Mouse (Mus musculus): ENCODE measurements at regions not wholly inside any gene's neighbourhood (a gene's known extent, or its start where the extent isn't known, plus 50 kb on each side); places are given as distances from the start of the nearest gene placed in this dataset.

DNA sequence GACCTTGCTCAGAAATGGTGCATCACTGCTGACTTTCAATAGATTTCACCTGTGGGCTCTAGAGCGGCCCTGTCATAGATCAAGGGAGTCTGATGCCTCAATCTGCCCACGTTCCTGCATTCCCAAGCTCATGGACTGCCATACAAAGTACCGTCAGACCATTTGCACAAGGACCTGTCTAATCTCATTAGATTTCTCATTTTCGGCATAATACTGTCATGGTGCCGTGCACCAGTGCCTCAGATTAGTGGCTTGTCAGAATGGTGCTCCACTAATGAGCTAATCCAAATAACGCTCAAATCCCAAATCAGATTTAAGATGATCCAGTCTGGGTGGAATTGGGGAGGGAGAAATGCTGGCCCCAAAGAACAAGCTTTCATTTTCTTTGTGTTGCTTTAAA, 321.1 kb downstream of the Icos start:
- ATAC-seq (ENCODE audit: insufficient number of reproducible peaks, insufficient read depth, low FRiP score, low read depth) = no peak
- 82% methylated on average over 6 of the region's 6 CpGs for WGBS
- H3K9ac ChIP-seq (replicated peaks; ENCODE audit: low read depth, low read length) = no peak overlapping the region

DNA sequence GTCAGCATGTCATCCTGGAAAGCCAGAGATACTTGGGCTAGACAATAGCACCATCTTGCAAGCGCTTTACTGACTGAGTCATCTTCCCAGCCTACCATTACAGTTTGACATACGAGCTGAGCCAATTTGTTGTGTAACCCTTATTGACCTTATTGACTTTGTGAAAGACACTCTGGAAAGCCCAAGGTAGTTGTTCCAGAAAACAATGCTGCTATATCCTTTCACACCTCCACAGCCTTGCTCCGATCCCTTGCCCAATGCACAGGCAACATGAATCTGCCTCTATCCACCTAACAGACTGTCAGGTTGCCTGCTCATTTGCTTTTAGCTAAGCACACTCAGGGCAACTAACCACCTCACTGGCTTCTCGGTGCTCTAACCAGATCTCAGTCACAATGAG, 322.8 kb downstream of the Icos start:
- H3K27ac ChIP-seq (ENCODE audit: low read length) = no peak overlapping the region
- H3K4me3 ChIP-seq (ENCODE audit: low read depth, low read length) = no peak overlapping the region
- H3K27me3 ChIP-seq (ENCODE audit: control insufficient read depth, insufficient read depth, low read length) = no peaks in the 10 kb centered on the region
- H3K36me3 ChIP-seq (ENCODE audit: control insufficient read depth, insufficient read depth, low read length) = no peaks in the 10 kb centered on the region
- H3K4me2 ChIP-seq (replicated peaks; ENCODE audit: low read depth, low read length) = no peak overlapping the region
- peaks cover 10% of the 10 kb centered on the region; the same call in 1 of the 2 replicates for H3K4me1 ChIP-seq (ENCODE audit: control insufficient read depth, insufficient read depth, low read length)
- no peak overlapping the region for H3K9ac ChIP-seq (replicated peaks; ENCODE audit: low read depth, low read length)
- WGBS = 52% methylated on average over 4 of the region's 4 CpGs
- ATAC-seq (ENCODE audit: insufficient number of reproducible peaks, insufficient read depth, low FRiP score, low read depth) = no peak
- H3K9me3 ChIP-seq (ENCODE audit: control insufficient read depth, low read depth, low read length) = no peaks in the 10 kb centered on the region

More for the DNA sequence above, 321.1 kb downstream of the Icos start:
- Histone ChIP-seq H3K36me3 (ENCODE audit: control insufficient read depth, insufficient read depth, low read length) (no peaks in the 10 kb centered on the region), H3K4me1 (ENCODE audit: control insufficient read depth, insufficient read depth, low read length) (peaks cover 10% of the 10 kb centered on the region; the same call in 1 of the 2 replicates), H3K4me3 (ENCODE audit: low read depth, low read length) (no peak overlapping the region), H3K4me2 (replicated peaks; ENCODE audit: low read depth, low read length) (no peak overlapping the region), H3K27ac (ENCODE audit: low read length) (no peak overlapping the region), H3K27me3 (ENCODE audit: control insufficient read depth, insufficient read depth, low read length) (no peaks in the 10 kb centered on the region), H3K9me3 (ENCODE audit: control insufficient read depth, low read depth, low read length) (no peaks in the 10 kb centered on the region)

DNA sequence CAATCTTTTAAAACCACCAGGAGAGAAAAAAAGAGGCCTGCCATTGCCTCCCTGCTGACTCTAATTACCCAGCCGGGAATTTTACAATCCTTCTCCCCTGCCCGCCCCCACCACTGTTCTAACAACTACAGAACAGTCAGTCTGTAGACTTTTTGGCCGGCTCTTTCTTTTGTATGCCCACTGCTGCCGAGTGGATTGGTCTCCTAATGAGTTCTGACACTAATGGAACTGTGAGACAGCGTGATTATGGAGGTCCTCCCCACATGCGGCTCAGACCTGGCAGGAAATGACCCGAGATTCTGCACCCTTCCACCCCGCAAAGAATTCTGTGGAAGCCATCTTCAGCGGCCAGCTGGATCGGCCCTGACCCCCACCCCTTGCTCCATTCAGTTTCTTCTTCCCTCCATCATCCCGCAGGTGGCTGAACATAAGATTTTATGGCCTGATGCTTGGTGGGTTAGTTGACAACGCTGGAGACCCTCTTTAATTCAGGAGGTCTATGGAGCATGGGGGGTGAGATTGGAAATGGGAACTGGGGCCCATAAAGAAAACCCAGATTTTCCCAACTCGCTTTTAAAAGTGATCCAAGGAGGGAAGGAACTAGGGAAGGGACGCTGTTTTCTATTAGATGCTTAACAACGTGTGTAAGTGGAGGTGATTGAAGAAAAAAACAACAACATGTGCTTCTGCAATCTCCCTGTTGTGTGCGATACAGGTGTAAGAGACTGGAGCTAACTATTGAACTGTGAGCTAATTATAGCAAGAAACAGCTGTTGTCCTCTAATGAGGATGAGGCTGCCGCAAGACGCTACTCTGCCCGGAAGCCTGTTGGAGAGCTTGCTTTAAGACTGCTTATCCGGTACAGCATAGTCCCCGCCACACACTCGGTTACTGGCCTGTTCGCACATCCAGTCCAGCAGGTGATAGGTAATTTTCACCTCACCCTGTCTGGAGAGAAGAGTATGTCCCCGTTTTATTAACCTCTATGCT, 323.6 kb downstream of the Icos start:
- 66% methylated on average over 24 of the region's 24 CpGs for WGBS
- Histone ChIP-seq H3K4me2 (replicated peaks; ENCODE audit: low read depth, low read length) (no peak overlapping the region), H3K27me3 (ENCODE audit: control insufficient read depth, insufficient read depth, low read length) (no peaks in the 10 kb centered on the region), H3K4me1 (ENCODE audit: control insufficient read depth, insufficient read depth, low read length) (peaks cover 10% of the 10 kb centered on the region; the same call in 1 of the 2 replicates), H3K9me3 (ENCODE audit: control insufficient read depth, low read depth, low read length) (no peaks in the 10 kb centered on the region), H3K4me3 (ENCODE audit: low read depth, low read length) (no peak overlapping the region), H3K9ac (replicated peaks; ENCODE audit: low read depth, low read length) (no peak overlapping the region), H3K27ac (ENCODE audit: low read length) (no peak overlapping the region), H3K36me3 (ENCODE audit: control insufficient read depth, insufficient read depth, low read length) (no peaks in the 10 kb centered on the region)
- no peak for ATAC-seq (ENCODE audit: insufficient number of reproducible peaks, insufficient read depth, low FRiP score, low read depth)

DNA sequence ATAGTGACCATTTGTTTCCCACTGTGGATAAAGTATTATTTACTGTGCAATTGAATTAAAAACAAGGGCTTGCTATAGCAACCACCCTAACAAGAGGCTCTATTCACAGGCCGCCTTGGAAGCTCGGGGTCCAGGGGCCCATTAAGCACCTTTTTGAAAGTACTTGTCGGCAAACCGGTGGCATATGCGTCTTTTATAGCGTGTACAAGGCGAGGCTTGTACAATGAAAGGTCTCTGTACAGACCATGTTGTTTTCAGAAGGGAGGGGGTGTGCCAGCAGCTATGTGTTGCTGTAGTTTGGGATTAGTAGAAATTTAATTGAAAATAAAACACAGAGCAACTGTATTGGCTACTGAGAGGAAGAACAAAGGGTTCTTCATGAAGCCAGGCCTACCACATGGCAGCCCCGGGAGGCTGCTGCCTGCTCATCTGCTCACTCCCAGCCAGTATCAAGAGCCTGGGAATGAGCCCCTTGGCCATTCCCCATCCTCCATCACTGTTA, 324.9 kb downstream of the Icos start:
- Histone ChIP-seq H3K27me3 (ENCODE audit: control insufficient read depth, insufficient read depth, low read length) (no peaks in the 10 kb centered on the region), H3K4me2 (replicated peaks; ENCODE audit: low read depth, low read length) (no peak overlapping the region), H3K4me3 (ENCODE audit: low read depth, low read length) (no peak overlapping the region), H3K9me3 (ENCODE audit: control insufficient read depth, low read depth, low read length) (no peaks in the 10 kb centered on the region), H3K27ac (ENCODE audit: low read length) (no peak overlapping the region), H3K4me1 (ENCODE audit: control insufficient read depth, insufficient read depth, low read length) (peaks cover 10% of the 10 kb centered on the region; the same call in 1 of the 2 replicates), H3K36me3 (ENCODE audit: control insufficient read depth, insufficient read depth, low read length) (no peaks in the 10 kb centered on the region), H3K9ac (replicated peaks; ENCODE audit: low read depth, low read length) (no peak overlapping the region)
- no peak for ATAC-seq (ENCODE audit: insufficient number of reproducible peaks, insufficient read depth, low FRiP score, low read depth)
- 69% methylated on average over 8 of the region's 8 CpGs for WGBS

DNA sequence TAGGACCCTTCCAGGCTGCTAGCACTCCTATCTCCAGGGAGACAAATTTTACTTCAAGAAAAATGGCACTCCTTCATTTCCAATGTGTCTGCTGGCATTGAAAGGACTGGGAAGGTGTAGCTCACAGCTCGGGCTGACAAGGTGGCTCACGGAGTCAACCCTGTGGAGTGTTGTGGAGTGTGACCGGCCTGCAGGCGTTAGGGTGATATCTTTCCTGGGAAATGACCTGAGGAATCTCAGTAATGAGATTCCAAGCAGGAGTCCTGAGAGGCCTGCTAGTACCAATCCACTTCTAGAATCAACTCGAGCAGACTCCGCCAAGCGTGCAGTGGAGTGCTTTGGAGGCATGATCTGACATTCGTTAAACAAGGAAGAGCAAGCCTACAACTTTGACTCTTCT, 328.6 kb downstream of the Icos start:
- H3K27me3 ChIP-seq (ENCODE audit: control insufficient read depth, insufficient read depth, low read length) = no peaks in the 10 kb centered on the region
- H3K9me3 ChIP-seq (ENCODE audit: control insufficient read depth, low read depth, low read length) = no peaks in the 10 kb centered on the region
- no peaks in the 10 kb centered on the region for H3K36me3 ChIP-seq (ENCODE audit: control insufficient read depth, insufficient read depth, low read length)
- no peaks in the 10 kb centered on the region for H3K4me1 ChIP-seq (ENCODE audit: control insufficient read depth, insufficient read depth, low read length)
- 83% methylated on average over 8 of the region's 8 CpGs for whole genome bisulfite sequencing
- H3K4me2 ChIP-seq (replicated peaks; ENCODE audit: low read depth, low read length) = no peak overlapping the region
- no peak overlapping the region for H3K27ac ChIP-seq (ENCODE audit: low read length)
- no peak overlapping the region for H3K9ac ChIP-seq (replicated peaks; ENCODE audit: low read depth, low read length)
- no peak overlapping the region for H3K4me3 ChIP-seq (ENCODE audit: low read depth, low read length)
- ATAC-seq (ENCODE audit: insufficient number of reproducible peaks, insufficient read depth, low FRiP score, low read depth) = no peak

DNA sequence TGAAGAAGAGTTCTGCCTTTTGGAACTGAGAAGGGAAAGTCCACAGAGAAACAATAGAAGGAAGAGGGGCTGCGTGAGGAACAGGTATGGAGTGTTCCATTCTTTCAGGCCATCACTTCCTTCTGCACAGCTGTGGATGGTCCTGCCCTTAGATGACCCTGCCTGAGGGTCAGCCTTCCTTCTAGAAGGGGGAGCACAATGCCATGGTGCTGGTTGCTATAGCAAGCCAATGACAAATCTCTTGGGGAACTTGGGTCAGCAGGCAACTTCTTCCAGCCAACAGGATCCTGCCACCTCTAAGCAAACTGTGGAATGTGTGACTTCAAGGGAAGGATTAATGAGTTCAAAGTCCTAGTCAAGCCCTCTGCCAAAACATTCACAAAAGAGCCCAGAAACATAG, 329.1 kb upstream of the Pard3b start:
- Histone ChIP-seq H3K4me2 (replicated peaks; ENCODE audit: low read depth, low read length) (no peak overlapping the region), H3K4me1 (ENCODE audit: control insufficient read depth, insufficient read depth, low read length) (no peaks in the 10 kb centered on the region), H3K9ac (replicated peaks; ENCODE audit: low read depth, low read length) (no peak overlapping the region), H3K9me3 (ENCODE audit: control insufficient read depth, low read depth, low read length) (no peaks in the 10 kb centered on the region), H3K27ac (ENCODE audit: low read length) (no peak overlapping the region), H3K27me3 (ENCODE audit: control insufficient read depth, insufficient read depth, low read length) (no peaks in the 10 kb centered on the region), H3K36me3 (ENCODE audit: control insufficient read depth, insufficient read depth, low read length) (no peaks in the 10 kb centered on the region), H3K4me3 (ENCODE audit: low read depth, low read length) (no peak overlapping the region)
- no peak for ATAC-seq (ENCODE audit: insufficient number of reproducible peaks, insufficient read depth, low FRiP score, low read depth)
- 69% methylated on average over 1 of the region's 1 CpGs for WGBS

DNA sequence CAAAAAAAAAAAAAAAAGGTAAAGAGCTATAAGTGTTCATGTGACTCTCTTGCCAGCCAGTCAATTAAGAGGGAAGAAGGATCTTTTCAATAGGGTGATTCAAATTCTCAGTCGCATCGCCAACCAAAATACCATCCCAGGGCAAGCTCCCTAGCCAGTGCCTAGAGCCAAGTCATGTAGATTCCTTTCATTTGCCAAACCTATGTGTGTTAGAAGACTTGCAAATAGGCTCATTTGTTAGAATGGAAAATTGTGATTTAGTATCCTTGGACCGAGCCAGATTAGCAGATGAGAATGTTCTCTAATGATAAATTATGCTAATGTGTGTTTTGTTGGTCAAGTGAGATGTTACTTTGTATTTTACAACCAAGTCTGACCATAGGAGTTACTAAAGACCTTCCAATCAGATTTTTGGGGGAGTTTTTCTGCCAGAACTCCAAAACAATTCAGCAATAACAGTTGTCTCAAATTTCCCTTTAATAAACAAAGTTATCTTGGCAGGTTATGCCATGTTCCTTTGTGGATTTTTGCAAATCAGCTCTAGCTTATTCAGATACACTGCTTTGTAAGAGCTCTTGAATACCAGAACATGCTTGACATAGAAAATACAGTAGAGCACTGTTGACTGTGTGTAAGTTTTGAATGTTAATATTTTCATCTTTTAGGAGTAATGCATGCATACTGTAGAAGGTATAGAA, 328.4 kb upstream of the Pard3b start:
- Histone ChIP-seq H3K27ac (ENCODE audit: low read length) (no peak overlapping the region), H3K36me3 (ENCODE audit: control insufficient read depth, insufficient read depth, low read length) (no peaks in the 10 kb centered on the region), H3K9ac (replicated peaks; ENCODE audit: low read depth, low read length) (no peak overlapping the region), H3K4me3 (ENCODE audit: low read depth, low read length) (no peak overlapping the region), H3K4me2 (replicated peaks; ENCODE audit: low read depth, low read length) (no peak overlapping the region), H3K9me3 (ENCODE audit: control insufficient read depth, low read depth, low read length) (no peaks in the 10 kb centered on the region), H3K4me1 (ENCODE audit: control insufficient read depth, insufficient read depth, low read length) (no peaks in the 10 kb centered on the region), H3K27me3 (ENCODE audit: control insufficient read depth, insufficient read depth, low read length) (no peaks in the 10 kb centered on the region)
- ATAC-seq (ENCODE audit: insufficient number of reproducible peaks, insufficient read depth, low FRiP score, low read depth) = no peak
- WGBS = 87% methylated on average over 3 of the region's 3 CpGs

DNA sequence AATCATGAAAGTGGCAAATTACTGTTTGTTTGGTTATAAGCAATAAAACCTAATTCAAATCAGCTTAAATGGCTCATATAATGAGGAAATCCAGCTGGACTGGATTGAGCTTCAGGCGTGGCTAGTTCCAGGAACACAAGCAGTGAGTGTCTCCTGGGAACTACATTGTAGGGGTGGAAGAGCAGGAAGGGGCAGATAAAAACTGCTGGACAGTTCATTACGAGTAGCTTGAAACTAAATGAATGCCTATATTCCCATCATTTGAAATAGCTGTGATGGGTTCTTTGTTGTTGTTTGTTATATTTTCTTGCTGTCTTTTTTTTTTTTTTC, 327.9 kb upstream of the Pard3b start:
- 59% methylated on average over 2 of the region's 2 CpGs for WGBS
- Histone ChIP-seq H3K4me2 (replicated peaks; ENCODE audit: low read depth, low read length) (no peak overlapping the region), H3K27ac (ENCODE audit: low read length) (no peak overlapping the region), H3K9ac (replicated peaks; ENCODE audit: low read depth, low read length) (no peak overlapping the region), H3K9me3 (ENCODE audit: control insufficient read depth, low read depth, low read length) (no peaks in the 10 kb centered on the region), H3K4me1 (ENCODE audit: control insufficient read depth, insufficient read depth, low read length) (no peaks in the 10 kb centered on the region), H3K27me3 (ENCODE audit: control insufficient read depth, insufficient read depth, low read length) (no peaks in the 10 kb centered on the region), H3K4me3 (ENCODE audit: low read depth, low read length) (no peak overlapping the region), H3K36me3 (ENCODE audit: control insufficient read depth, insufficient read depth, low read length) (no peaks in the 10 kb centered on the region)
- ATAC-seq (ENCODE audit: insufficient number of reproducible peaks, insufficient read depth, low FRiP score, low read depth) = no peak
